Mouse (Mus musculus): Measurements from ENCODE around the gene Prox2. TPM values are rescaled to one million over a fixed set of nuclear protein-coding genes. Genes with fewer than 3 reads are reported as not detected.
A peak's percentile ranks its signal among the peaks of the same experiment; 100 is the strongest.

Prox2 gene
- polyA plus RNA-seq, 1 experiment = 1.6 TPM

GRCm38 (mm10) chr12:85095859-85096258, 14.7 kb downstream of the Prox2 start:
- TF ChIP-seq CTCF (IDR thresholded peaks at IDR 0.05; ENCODE audit: borderline replicate concordance, insufficient read depth, low read depth, low read length) (no peak), POLR2A (IDR thresholded peaks at IDR 0.05; ENCODE audit: borderline replicate concordance, insufficient read depth, low read length) (no peak)
- Histone ChIP-seq H3K4me3 (replicated peaks; ENCODE audit: insufficient read depth, low read depth, low read length) (no peak overlapping the region), H3K27ac (ENCODE audit: insufficient read depth, low read length) (no peak overlapping the region), H3K27me3 (ENCODE audit: control insufficient read depth, insufficient read depth, low read length) (no peaks in the 10 kb centered on the region), H3K4me1 (ENCODE audit: control insufficient read depth, insufficient read depth, low read length) (peaks cover 4% of the 10 kb centered on the region; the same call in 1 of the 2 replicates)
- no peak for DNase-seq
- WGBS = 39% methylated on average over 7 of the region's 7 CpGs

DNA sequence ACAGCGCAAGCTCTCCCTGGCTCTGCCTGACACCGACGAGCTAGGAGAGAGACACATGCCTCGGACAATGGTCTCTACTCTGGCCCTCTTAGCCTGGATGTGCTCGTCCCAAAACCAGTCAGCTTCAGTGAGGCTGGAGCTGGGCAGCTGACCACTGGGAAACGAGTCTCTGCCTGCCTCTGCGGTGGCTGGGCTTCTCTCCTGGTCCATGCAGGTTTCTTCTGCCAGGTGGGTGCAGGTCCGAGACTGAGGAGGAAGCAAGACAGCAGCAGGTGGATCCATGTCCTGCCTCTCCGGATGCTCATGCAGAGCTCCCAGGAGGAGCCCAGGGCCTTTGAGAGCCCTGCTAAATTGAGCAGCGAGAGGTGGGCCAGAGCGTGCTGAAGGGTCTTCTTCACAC, 15.4 kb downstream of the Prox2 start:
- Histone ChIP-seq H3K27ac (ENCODE audit: insufficient read depth, low read length) (no peak overlapping the region), H3K4me1 (ENCODE audit: control insufficient read depth, insufficient read depth, low read length) (peaks cover 4% of the 10 kb centered on the region; the same call in 1 of the 2 replicates), H3K27me3 (ENCODE audit: control insufficient read depth, insufficient read depth, low read length) (no peaks in the 10 kb centered on the region), H3K4me3 (replicated peaks; ENCODE audit: insufficient read depth, low read depth, low read length) (no peak overlapping the region)
- TF ChIP-seq POLR2A (IDR thresholded peaks at IDR 0.05; ENCODE audit: borderline replicate concordance, insufficient read depth, low read length) (no peak), CTCF (IDR thresholded peaks at IDR 0.05; ENCODE audit: borderline replicate concordance, insufficient read depth, low read depth, low read length) (no peak)
- 57% methylated on average over 11 of the region's 11 CpGs for WGBS
- DNase-seq = no peak

DNA sequence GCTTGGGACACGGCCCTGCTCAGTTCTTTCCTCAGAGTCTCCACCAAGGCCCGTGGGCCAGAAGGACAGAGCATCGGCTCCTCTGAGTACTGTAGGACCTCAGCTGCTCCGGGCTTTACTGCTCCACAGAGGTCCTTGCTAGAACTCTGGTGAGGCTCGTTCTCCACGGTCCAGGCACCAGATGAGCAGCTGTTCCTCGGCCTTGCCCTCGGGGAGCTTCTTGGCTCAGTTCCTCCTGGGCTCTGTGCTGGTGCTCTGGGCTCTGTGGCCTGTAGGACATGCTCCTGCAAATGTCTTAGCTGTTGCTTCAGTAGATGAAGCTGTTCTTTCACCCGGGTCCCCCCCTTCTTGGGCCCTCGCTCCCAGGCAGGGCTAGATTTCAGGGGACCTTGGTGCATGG, 15.9 kb downstream of the Prox2 start:
- WGBS = 15% methylated on average over 10 of the region's 10 CpGs
- DNase-seq = peak; percentile 25 to 28

DNA sequence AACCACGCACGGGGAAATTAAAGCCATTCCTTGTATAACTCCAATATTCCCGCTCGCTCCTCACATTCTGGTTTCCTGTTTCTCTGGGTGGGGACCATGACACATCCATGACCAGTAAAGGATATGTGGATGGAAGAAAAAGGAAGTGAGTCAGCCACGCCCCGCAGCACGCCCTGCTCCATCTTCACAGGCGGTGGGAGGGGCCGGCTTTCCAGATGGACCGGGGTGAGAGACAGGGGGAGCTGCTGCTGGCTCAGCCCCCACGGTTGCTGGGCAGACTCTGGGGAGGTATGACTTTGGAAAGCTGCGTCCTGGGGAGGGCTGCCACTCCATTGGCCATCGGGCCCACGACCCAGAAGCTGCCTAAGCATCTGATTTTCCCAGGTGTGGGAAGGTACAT, 16.5 kb downstream of the Prox2 start:
- 28% methylated on average over 14 of the region's 14 CpGs for WGBS
- DNase-seq = no peak
- Histone ChIP-seq H3K4me1 (ENCODE audit: control insufficient read depth, insufficient read depth, low read length) (peaks cover 4% of the 10 kb centered on the region; the same call in 1 of the 2 replicates), H3K27ac (ENCODE audit: insufficient read depth, low read length) (no peak overlapping the region), H3K27me3 (ENCODE audit: control insufficient read depth, insufficient read depth, low read length) (no peaks in the 10 kb centered on the region), H3K4me3 (replicated peaks; ENCODE audit: insufficient read depth, low read depth, low read length) (no peak overlapping the region)
- TF ChIP-seq POLR2A (IDR thresholded peaks at IDR 0.05; ENCODE audit: borderline replicate concordance, insufficient read depth, low read length) (no peak), CTCF (IDR thresholded peaks at IDR 0.05; ENCODE audit: borderline replicate concordance, insufficient read depth, low read depth, low read length) (no peak)

More for the DNA sequence above, 15.9 kb downstream of the Prox2 start:
- Histone ChIP-seq H3K27me3 (ENCODE audit: control insufficient read depth, insufficient read depth, low read length) (no peaks in the 10 kb centered on the region), H3K27ac (ENCODE audit: insufficient read depth, low read length) (no peak overlapping the region), H3K4me3 (replicated peaks; ENCODE audit: insufficient read depth, low read depth, low read length) (no peak overlapping the region), H3K4me1 (ENCODE audit: control insufficient read depth, insufficient read depth, low read length) (peaks cover 4% of the 10 kb centered on the region; the same call in 1 of the 2 replicates)
- no peak for TF ChIP-seq CTCF (IDR thresholded peaks at IDR 0.05; ENCODE audit: borderline replicate concordance, insufficient read depth, low read depth, low read length)
- no peak for TF ChIP-seq POLR2A (IDR thresholded peaks at IDR 0.05; ENCODE audit: borderline replicate concordance, insufficient read depth, low read length)

DNA sequence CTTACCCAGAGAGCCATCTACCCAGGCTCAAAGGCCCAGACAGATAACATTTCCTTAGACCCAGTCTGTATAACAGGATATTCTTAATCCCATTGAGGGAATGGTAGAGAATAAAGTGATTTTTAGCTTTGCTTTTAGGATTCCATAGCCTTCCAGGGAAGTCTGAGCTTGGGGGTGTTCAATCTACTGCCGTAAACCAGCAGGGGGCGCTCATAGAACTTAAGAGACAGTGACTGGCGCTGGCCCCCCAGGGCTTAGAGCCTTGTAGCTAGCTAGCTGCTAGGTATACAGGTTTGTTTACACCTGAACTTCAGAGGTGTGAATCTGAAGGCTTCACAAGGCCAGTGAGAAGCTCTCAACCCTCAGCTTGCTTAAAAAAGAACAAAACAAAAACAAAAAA, 18.3 kb downstream of the Prox2 start:
- DNase-seq = peak; percentile 62 to 64
- Histone ChIP-seq H3K4me1 (ENCODE audit: control insufficient read depth, insufficient read depth, low read length) (peaks cover 4% of the 10 kb centered on the region; the same call in 1 of the 2 replicates), H3K4me3 (replicated peaks; ENCODE audit: insufficient read depth, low read depth, low read length) (no peak overlapping the region), H3K27ac (ENCODE audit: insufficient read depth, low read length) (no peak overlapping the region), H3K27me3 (ENCODE audit: control insufficient read depth, insufficient read depth, low read length) (no peaks in the 10 kb centered on the region)
- TF ChIP-seq POLR2A (IDR thresholded peaks at IDR 0.05; ENCODE audit: borderline replicate concordance, insufficient read depth, low read length) = no peak
- peak; percentile 56; the same call in 1 of the 2 replicates for TF ChIP-seq CTCF (IDR thresholded peaks at IDR 0.05; ENCODE audit: borderline replicate concordance, insufficient read depth, low read depth, low read length)
- WGBS = 10% methylated on average over 3 of the region's 3 CpGs

DNA sequence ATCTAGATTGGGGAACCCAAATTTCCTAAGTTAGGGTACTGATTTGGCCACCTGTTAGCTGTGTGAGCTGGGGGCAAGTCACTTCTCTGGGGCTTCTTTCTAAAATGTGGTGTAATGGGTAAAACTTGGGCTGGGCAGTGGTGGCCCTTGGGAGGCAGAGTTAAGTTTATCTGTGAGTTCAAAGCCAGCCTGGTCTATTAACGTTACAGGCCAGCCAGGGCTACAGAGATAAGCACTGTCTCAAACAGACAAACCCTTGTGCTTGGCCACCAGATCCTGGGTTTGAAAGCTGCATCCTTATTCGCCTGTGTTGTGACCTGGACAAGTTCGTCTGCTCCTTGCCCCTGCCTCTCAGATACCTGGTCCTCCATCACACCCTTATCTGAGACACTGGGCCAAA, 19.4 kb downstream of the Prox2 start:
- Histone ChIP-seq H3K27me3 (ENCODE audit: control insufficient read depth, insufficient read depth, low read length) (no peaks in the 10 kb centered on the region), H3K4me3 (replicated peaks; ENCODE audit: insufficient read depth, low read depth, low read length) (no peak overlapping the region), H3K27ac (ENCODE audit: insufficient read depth, low read length) (no peak overlapping the region), H3K4me1 (ENCODE audit: control insufficient read depth, insufficient read depth, low read length) (peaks cover 4% of the 10 kb centered on the region; the same call in 1 of the 2 replicates)
- TF ChIP-seq CTCF (IDR thresholded peaks at IDR 0.05; ENCODE audit: borderline replicate concordance, insufficient read depth, low read depth, low read length) (no peak), POLR2A (IDR thresholded peaks at IDR 0.05; ENCODE audit: borderline replicate concordance, insufficient read depth, low read length) (no peak)
- no peak for DNase-seq
- WGBS = 94% methylated on average over 3 of the region's 3 CpGs

- Histone ChIP-seq H3K27ac (ENCODE audit: insufficient read depth, low read length) (no peak overlapping the region), H3K4me3 (replicated peaks; ENCODE audit: insufficient read depth, low read depth, low read length) (no peak overlapping the region), H3K27me3 (ENCODE audit: control insufficient read depth, insufficient read depth, low read length) (no peaks in the 10 kb centered on the region), H3K4me1 (ENCODE audit: control insufficient read depth, insufficient read depth, low read length) (no peaks in the 10 kb centered on the region)
- 97% methylated on average over 12 of the region's 12 CpGs for WGBS
- TF ChIP-seq CTCF (IDR thresholded peaks at IDR 0.05; ENCODE audit: borderline replicate concordance, insufficient read depth, low read depth, low read length) (no peak), POLR2A (IDR thresholded peaks at IDR 0.05; ENCODE audit: borderline replicate concordance, insufficient read depth, low read length) (no peak)
- DNase-seq = no peak
Measured at GRCm38 (mm10) chr12:85087845-85088244, 22.7 kb downstream of the Prox2 start.

- Histone ChIP-seq H3K4me1 (ENCODE audit: control insufficient read depth, insufficient read depth, low read length) (no peaks in the 10 kb centered on the region), H3K4me3 (replicated peaks; ENCODE audit: insufficient read depth, low read depth, low read length) (no peak overlapping the region), H3K27me3 (ENCODE audit: control insufficient read depth, insufficient read depth, low read length) (no peaks in the 10 kb centered on the region), H3K27ac (ENCODE audit: insufficient read depth, low read length) (no peak overlapping the region)
- no peak for DNase-seq
- 90% methylated on average over 4 of the region's 4 CpGs for WGBS
- TF ChIP-seq POLR2A (IDR thresholded peaks at IDR 0.05; ENCODE audit: borderline replicate concordance, insufficient read depth, low read length) (no peak), CTCF (IDR thresholded peaks at IDR 0.05; ENCODE audit: borderline replicate concordance, insufficient read depth, low read depth, low read length) (no peak)
Measured at GRCm38 (mm10) chr12:85084941-85085340, 25.6 kb downstream of the Prox2 start.

Data from cerebellum, adult 2 months (tissue).